Mouse (Mus musculus): ENCODE measurements around the gene Chn2. TPM values are rescaled to one million over a fixed set of nuclear protein-coding genes. Genes with fewer than 3 reads are reported as not detected.

The Chn2 gene
- total and polyA plus RNA-seq, 3 experiments, result not detected

- no peak overlapping the region for H3K27ac ChIP-seq (ENCODE audit: insufficient read depth, low read depth)
- in situ Hi-C loops (cut with MboI; ENCODE audit: low pct_ligation_motif_present, low pct_unique_long_range_greater_than_20kb, low sequenced_read_pairs), result loop anchor here (10.0 kb wide), 1 partner anchor 130 kb away; the partner anchor contains the start of gene Chn2
- dilution Hi-C loops (cut with MboI; ENCODE audit: extremely low pct_ligation_motif_present, extremely low pct_unique_long_range_greater_than_20kb, low sequenced_read_pairs), result no loop called here
- no peak overlapping the region for H3K4me2 ChIP-seq (ENCODE audit: insufficient read depth, low read depth, poor library complexity, severe bottlenecking)
- H3K9ac ChIP-seq (ENCODE audit: insufficient read depth, low read depth), result no peak overlapping the region
- no peaks in the 10 kb centered on the region for H3K79me2 ChIP-seq (replicated peaks; ENCODE audit: control insufficient read depth, extremely low read depth, insufficient read depth, poor library complexity, severe bottlenecking)
- H3K9me3 ChIP-seq (replicated peaks; ENCODE audit: low read length), result no peaks in the 10 kb centered on the region
- DNase-seq (ENCODE audit: extremely low read depth), result no peak
- no peaks in the 10 kb centered on the region for H3K36me3 ChIP-seq (replicated peaks in 1 of 2; ENCODE audit: control insufficient read depth in 1 of 2, insufficient read depth in 1 of 2, low read length in 1 of 2)
- TF ChIP-seq JUND (conservative IDR thresholded peaks at IDR 0.05; ENCODE audit: low read depth, low read length) (no peak), POLR2AphosphoS2 (IDR thresholded peaks at IDR 0.05; ENCODE audit: low read depth, low read length) (no peak), USF2 (conservative IDR thresholded peaks at IDR 0.05; ENCODE audit: low read depth, low read length) (no peak), NELFE (IDR thresholded peaks at IDR 0.05; ENCODE audit: low read depth, low read length) (no peak), UBTF (IDR thresholded peaks at IDR 0.05; ENCODE audit: low read depth, low read length) (no peak), TCF12 (IDR thresholded peaks at IDR 0.05; ENCODE audit: low read depth, low read length) (no peak), ZNF384 (IDR thresholded peaks at IDR 0.05; ENCODE audit: low read depth, low read length) (no peak), RCOR1 (conservative IDR thresholded peaks at IDR 0.05; ENCODE audit: low read depth, low read length) (no peak)
- H3K27me3 ChIP-seq (replicated peaks), result no peaks in the 10 kb centered on the region
- peaks cover 13 to 34% of the 10 kb centered on the region in 2 experiments for H3K4me1 ChIP-seq (ENCODE audit: control insufficient read depth in 1 of 2, insufficient read depth in 2 of 2)
- no peak overlapping the region for H3K4me3 ChIP-seq (replicated peaks in 1 of 3; ENCODE audit: low read depth in 2 of 3, low read length in 2 of 3, poor library complexity in 1 of 3)
Observed at GRCm38 (mm10) chr6:54165246-54165645, 125.9 kb downstream of the Chn2 start.

GRCm38 (mm10) chr6:54165863-54166262, 126.5 kb downstream of the Chn2 start:
- dilution Hi-C loops (cut with MboI; ENCODE audit: extremely low pct_ligation_motif_present, extremely low pct_unique_long_range_greater_than_20kb, low sequenced_read_pairs) (no loop called here), in situ Hi-C loops (cut with MboI; ENCODE audit: low pct_ligation_motif_present, low pct_unique_long_range_greater_than_20kb, low sequenced_read_pairs) (loop anchor here (10.0 kb wide), 1 partner anchor 131 kb away; the partner anchor contains the start of gene Chn2)
- Histone ChIP-seq H3K27me3 (replicated peaks) (no peaks in the 10 kb centered on the region), H3K4me1 (ENCODE audit: control insufficient read depth in 1 of 2, insufficient read depth in 2 of 2) (peaks cover 13 to 36% of the 10 kb centered on the region in 2 experiments), H3K36me3 (replicated peaks in 1 of 2; ENCODE audit: control insufficient read depth in 1 of 2, insufficient read depth in 1 of 2, low read length in 1 of 2) (no peaks in the 10 kb centered on the region), H3K9me3 (replicated peaks; ENCODE audit: low read length) (no peaks in the 10 kb centered on the region), H3K9ac (ENCODE audit: insufficient read depth, low read depth) (no peak overlapping the region), H3K4me2 (ENCODE audit: insufficient read depth, low read depth, poor library complexity, severe bottlenecking) (no peak overlapping the region), H3K4me3 (replicated peaks in 1 of 3; ENCODE audit: low read depth in 2 of 3, low read length in 2 of 3, poor library complexity in 1 of 3) (no peak overlapping the region), H3K79me2 (replicated peaks; ENCODE audit: control insufficient read depth, extremely low read depth, insufficient read depth, poor library complexity, severe bottlenecking) (no peaks in the 10 kb centered on the region), H3K27ac (ENCODE audit: insufficient read depth, low read depth) (no peak overlapping the region)
- DNase-seq (ENCODE audit: extremely low read depth), result no peak
- TF ChIP-seq IRF4 (IDR thresholded peaks at IDR 0.05; ENCODE audit: low read depth, low read length) (no peak), MAFK (IDR thresholded peaks at IDR 0.05; ENCODE audit: insufficient replicate concordance, low read length) (no peak), ZKSCAN1 (IDR thresholded peaks at IDR 0.05; ENCODE audit: borderline replicate concordance, low read depth, low read length) (no peak), RCOR1 (conservative IDR thresholded peaks at IDR 0.05; ENCODE audit: low read depth, low read length) (no peak), ETS1 (conservative IDR thresholded peaks at IDR 0.05; ENCODE audit: low read depth, low read length) (no peak)

GRCm38 (mm10) chr6:54166991-54167546, 127.7 kb downstream of the Chn2 start:
- Histone ChIP-seq H3K4me3 (replicated peaks in 1 of 3; ENCODE audit: low read depth in 2 of 3, low read length in 2 of 3, poor library complexity in 1 of 3) (no peak overlapping the region), H3K9me3 (replicated peaks; ENCODE audit: low read length) (no peaks in the 10 kb centered on the region), H3K27ac (ENCODE audit: insufficient read depth, low read depth) (no peak overlapping the region), H3K79me2 (replicated peaks; ENCODE audit: control insufficient read depth, extremely low read depth, insufficient read depth, poor library complexity, severe bottlenecking) (no peaks in the 10 kb centered on the region), H3K4me2 (ENCODE audit: insufficient read depth, low read depth, poor library complexity, severe bottlenecking) (peak overlapping the region; percentile 26; the same call in 1 of the 2 replicates), H3K36me3 (replicated peaks in 1 of 2; ENCODE audit: control insufficient read depth in 1 of 2, insufficient read depth in 1 of 2, low read length in 1 of 2) (no peaks in the 10 kb centered on the region), H3K9ac (ENCODE audit: insufficient read depth, low read depth) (no peak overlapping the region), H3K27me3 (replicated peaks) (no peaks in the 10 kb centered on the region), H3K4me1 (ENCODE audit: control insufficient read depth in 1 of 2, insufficient read depth in 2 of 2) (peaks cover 13 to 34% of the 10 kb centered on the region in 2 experiments)
- TF ChIP-seq UBTF (IDR thresholded peaks at IDR 0.05; ENCODE audit: low read depth, low read length), result no peak
- TF ChIP-seq SIN3A (IDR thresholded peaks at IDR 0.05; ENCODE audit: low read length), result no peak
- TF ChIP-seq JUN (IDR thresholded peaks at IDR 0.05; ENCODE audit: insufficient read depth, low read depth, low read length), result no peak
- TF ChIP-seq CHD1 (IDR thresholded peaks at IDR 0.05; ENCODE audit: low read depth, low read length), result no peak
- TF ChIP-seq USF1 (IDR thresholded peaks at IDR 0.05; ENCODE audit: low read depth, low read length), result no peak
- TF ChIP-seq TCF12 (IDR thresholded peaks at IDR 0.05; ENCODE audit: low read depth, low read length), result no peak
- TF ChIP-seq BHLHE40 (IDR thresholded peaks at IDR 0.05; ENCODE audit: low read depth, low read length), result no peak
- no peak for TF ChIP-seq ZKSCAN1 (IDR thresholded peaks at IDR 0.05; ENCODE audit: borderline replicate concordance, low read depth, low read length)
- no peak for TF ChIP-seq E2F4 (IDR thresholded peaks at IDR 0.05; ENCODE audit: insufficient replicate concordance, low read depth, low read length)
- TF ChIP-seq ZC3H11A (IDR thresholded peaks at IDR 0.05; ENCODE audit: low read depth, low read length), result no peak
- dilution Hi-C loops (cut with MboI; ENCODE audit: extremely low pct_ligation_motif_present, extremely low pct_unique_long_range_greater_than_20kb, low sequenced_read_pairs), result no loop called here
- no peak for DNase-seq (ENCODE audit: extremely low read depth)
- in situ Hi-C loops (cut with MboI; ENCODE audit: low pct_ligation_motif_present, low pct_unique_long_range_greater_than_20kb, low sequenced_read_pairs), result loop anchor here (10.0 kb wide), 1 partner anchor 132 kb away; the partner anchor contains the start of gene Chn2
